Mouse (Mus musculus) small intestine, adult 2 months (tissue): ENCODE measurements around the gene Ctnna3.

Experiments
- CTCF ChIP-seq: fragments of 200-500 bp; IDR thresholded peaks from 2 replicates; pipeline ENCODE4 v1.5.1; 2012; ENCODE audit warnings: low read depth, mild to moderate bottlenecking, control low read depth, inconsistent platforms, low read length, moderate library complexity, mixed read lengths; ENCODE audit not compliant: insufficient replicate concordance, insufficient read length; ENCODE audit errors: extremely low read depth
- POLR2A ChIP-seq: fragments of 200-500 bp; IDR thresholded peaks from 2 replicates; pipeline ENCODE4 v1.6.1; 2012; ENCODE audit warnings: low read depth, mild to moderate bottlenecking, control low read depth, inconsistent platforms, low read length, moderate library complexity

DNA sequence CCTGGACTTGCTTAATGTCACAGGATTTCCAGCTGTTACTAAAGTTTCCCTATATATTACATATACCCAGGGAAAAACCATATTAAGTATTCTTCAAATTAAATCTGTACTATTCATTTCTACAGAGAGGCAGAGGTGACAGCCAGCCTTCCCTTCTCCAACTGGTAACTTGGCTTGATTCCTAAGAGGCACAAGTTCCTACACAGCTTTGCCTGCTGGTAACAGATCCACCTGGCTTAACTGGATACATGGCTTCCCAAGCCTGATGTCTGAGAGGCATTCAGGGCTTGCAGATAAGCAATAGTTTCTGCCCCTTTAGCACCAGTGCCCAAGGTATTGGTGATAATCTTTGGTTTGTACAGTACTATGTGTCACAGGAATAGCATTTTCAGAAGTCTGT is 470.0 kb downstream of the Ctnna3 start:
- no peak for TF ChIP-seq POLR2A
- no peak for TF ChIP-seq CTCF
